Mouse (Mus musculus): ENCODE data around the gene Gm44579. TPM values are rescaled to one million over a fixed set of nuclear protein-coding genes. Genes with fewer than 3 reads are reported as not detected.

Gene Gm44579
- polyA plus RNA-seq, 1 experiment from 2014 or later: not detected

GRCm38 (mm10) chr15:98142515-98142914 is 78.3 kb downstream of the Gm44579 start:
- H3K27me3 ChIP-seq (ENCODE audit: insufficient read depth, poor library complexity, severe bottlenecking): no peaks in the 10 kb centered on the region
- H3K36me3 ChIP-seq: peaks cover 48% of the 10 kb centered on the region
- no peak overlapping the region for H3K4me3 ChIP-seq
- H3K4me1 ChIP-seq: peaks cover 16% of the 10 kb centered on the region
- WGBS: 86% methylated on average over 10 of the region's 10 CpGs
- no peaks in the 10 kb centered on the region for H3K9me3 ChIP-seq
- H3K27ac ChIP-seq: no peak overlapping the region
- DNase-seq (ENCODE audit: low spot score): no peak

- no peak for DNase-seq (ENCODE audit: low spot score)
- no peaks in the 10 kb centered on the region for H3K27me3 ChIP-seq (ENCODE audit: insufficient read depth, poor library complexity, severe bottlenecking)
- peaks cover 12% of the 10 kb centered on the region; the same call in 1 of the 2 replicates for H3K4me1 ChIP-seq
- H3K36me3 ChIP-seq: peaks cover 64% of the 10 kb centered on the region
- no peak overlapping the region for H3K27ac ChIP-seq
- 93% methylated on average over 5 of the region's 5 CpGs for WGBS
- no peaks in the 10 kb centered on the region for H3K9me3 ChIP-seq
- no peak overlapping the region for H3K4me3 ChIP-seq
Measured at GRCm38 (mm10) chr15:98140809-98141208, 80.0 kb downstream of the Gm44579 start.

- Histone ChIP-seq H3K4me1 (peaks cover 7% of the 10 kb centered on the region; the same call in 1 of the 2 replicates), H3K36me3 (peaks cover 75% of the 10 kb centered on the region), H3K27me3 (ENCODE audit: insufficient read depth, poor library complexity, severe bottlenecking) (no peaks in the 10 kb centered on the region), H3K4me3 (no peak overlapping the region), H3K27ac (no peak overlapping the region), H3K9me3 (no peaks in the 10 kb centered on the region)
- no peak for DNase-seq (ENCODE audit: low spot score)
- 91% methylated on average over 7 of the region's 7 CpGs for WGBS
Measured at GRCm38 (mm10) chr15:98139763-98140162, 81.0 kb downstream of the Gm44579 start.

- Histone ChIP-seq H3K36me3 (peaks cover 96% of the 10 kb centered on the region), H3K27me3 (ENCODE audit: insufficient read depth, poor library complexity, severe bottlenecking) (no peaks in the 10 kb centered on the region), H3K4me1 (no peaks in the 10 kb centered on the region), H3K27ac (no peak overlapping the region), H3K4me3 (no peak overlapping the region), H3K9me3 (no peaks in the 10 kb centered on the region)
- 93% methylated on average over 9 of the region's 9 CpGs for WGBS
- DNase-seq (ENCODE audit: low spot score): no peak
Measured at GRCm38 (mm10) chr15:98136871-98137270, 83.9 kb downstream of the Gm44579 start.

Other genes with a start within 250 kb of the Gm44579 start
- 131 and 160 TPM in 2 replicates for gene Col2a1, start 216.3 kb downstream of the Gm44579 start, polyA plus RNA-seq (2016; fragmentation: Nextera tagmentation; extraction: Ambion mirVana)
- 47.1 and 67.5 TPM in 2 replicates for gene Pfkm, start 128.4 kb downstream of the Gm44579 start, polyA plus RNA-seq (2016; fragmentation: Nextera tagmentation; extraction: Ambion mirVana)
- 26.8 and 30.5 TPM in 2 replicates for gene Senp1, start 127.2 kb downstream of the Gm44579 start, polyA plus RNA-seq (2016; fragmentation: Nextera tagmentation; extraction: Ambion mirVana)
- gene Asb8, start 55.4 kb downstream of the Gm44579 start, polyA plus RNA-seq (2016; fragmentation: Nextera tagmentation; extraction: Ambion mirVana): 54.9 and 77.1 TPM in 2 replicates
- 0.58 and 0.85 TPM in 2 replicates for gene Ccdc184, start 53.8 kb downstream of the Gm44579 start, polyA plus RNA-seq (2016; fragmentation: Nextera tagmentation; extraction: Ambion mirVana)
- not detected in 2 replicates for gene Olfr288, start 25.4 kb downstream of the Gm44579 start, polyA plus RNA-seq (2016; fragmentation: Nextera tagmentation; extraction: Ambion mirVana)
- 0.18 TPM in 1 of 2 replicates, not detected in the other for gene Olfr287, start 79 bp upstream of the Gm44579 start, polyA plus RNA-seq (2016; fragmentation: Nextera tagmentation; extraction: Ambion mirVana)
- gene Olfr286, start 13.5 kb upstream of the Gm44579 start, polyA plus RNA-seq (2016; fragmentation: Nextera tagmentation; extraction: Ambion mirVana): not detected in 2 replicates
- not detected in 2 replicates for gene H1fnt, start 36.3 kb upstream of the Gm44579 start, polyA plus RNA-seq (2016; fragmentation: Nextera tagmentation; extraction: Ambion mirVana)
- 1.1 and 1.4 TPM in 2 replicates for gene Zfp641, start 75.2 kb upstream of the Gm44579 start, polyA plus RNA-seq (2016; fragmentation: Nextera tagmentation; extraction: Ambion mirVana)
- not detected in 2 replicates for gene Olfr285, start 96.4 kb upstream of the Gm44579 start, polyA plus RNA-seq (2016; fragmentation: Nextera tagmentation; extraction: Ambion mirVana)
- gene Olfr284, start 120.0 kb upstream of the Gm44579 start, polyA plus RNA-seq (2016; fragmentation: Nextera tagmentation; extraction: Ambion mirVana): not detected in 2 replicates
- not detected in 2 replicates for gene Olfr283, start 160.0 kb upstream of the Gm44579 start, polyA plus RNA-seq (2016; fragmentation: Nextera tagmentation; extraction: Ambion mirVana)
- gene Olfr282, start 210.2 kb upstream of the Gm44579 start, polyA plus RNA-seq (2016; fragmentation: Nextera tagmentation; extraction: Ambion mirVana): not detected in 2 replicates
- not detected in 2 replicates for gene Olfr281, start 231.6 kb upstream of the Gm44579 start, polyA plus RNA-seq (2016; fragmentation: Nextera tagmentation; extraction: Ambion mirVana)
- not detected in 2 replicates for gene OR5BS1P, start 248.9 kb upstream of the Gm44579 start, polyA plus RNA-seq (2016; fragmentation: Nextera tagmentation; extraction: Ambion mirVana)